Comparison of ENCODE assay signal across 8 mouse cellular contexts in genomic region chr4:132464255-132464613, GRCm38 (mm10). TPM values are rescaled to one million over a fixed set of nuclear protein-coding genes. Genes with fewer than 3 reads are reported as not detected.
DNase-seq lines count a peak whose midpoint lies in the region; ATAC-seq and TF ChIP-seq lines count a peak whose summit lies in the region.

No protein-coding gene starts in this region.

- peak overlapping the region; percentile 65 for H3K4me3 ChIP-seq in heart, postnatal 0 days (ENCODE audit: low read depth, low read length)
- H3K4me3 ChIP-seq in hindbrain, embryonic 10.5 days: peak overlapping the region; percentile 93
- H3K4me3 ChIP-seq in midbrain, embryonic 12.5 days: peak overlapping the region; percentile 90

- peaks cover 12% of the 10 kb centered on the region for H3K36me3 ChIP-seq in heart, postnatal 0 days (replicated peaks; ENCODE audit: control insufficient read depth, insufficient read depth, low read length)
- H3K36me3 ChIP-seq in hindbrain, embryonic 10.5 days: peaks cover 29% of the 10 kb centered on the region
- H3K36me3 ChIP-seq in midbrain, embryonic 12.5 days: peaks cover 22% of the 10 kb centered on the region

- no peaks in the 10 kb centered on the region for H3K9me3 ChIP-seq in heart, postnatal 0 days (replicated peaks; ENCODE audit: control insufficient read depth, low read length)
- no peaks in the 10 kb centered on the region for H3K9me3 ChIP-seq in hindbrain, embryonic 10.5 days
- no peaks in the 10 kb centered on the region for H3K9me3 ChIP-seq in midbrain, embryonic 12.5 days

- H3K4me2 ChIP-seq in heart, postnatal 0 days (ENCODE audit: low read depth, low read length): peak overlapping the region; percentile 86
- H3K4me2 ChIP-seq in midbrain, embryonic 12.5 days (replicated peaks): peak overlapping the region; percentile 74

- H3K27ac ChIP-seq in heart, postnatal 0 days (ENCODE audit: low read depth): no peak overlapping the region; the same call in 1 of the 2 replicates
- peak overlapping the region; percentile 88; the same call in 1 of the 2 replicates for H3K27ac ChIP-seq in hindbrain, embryonic 10.5 days
- H3K27ac ChIP-seq in midbrain, embryonic 12.5 days (replicated peaks): no peak overlapping the region

- no peak; the same call in 1 of the 2 replicates for ATAC-seq in heart, postnatal 0 days (ENCODE audit: insufficient read depth, low read depth)
- ATAC-seq in midbrain, embryonic 12.5 days (ENCODE audit: low FRiP score, low read depth): peak; percentile 47; the same call in 1 of the 2 replicates

- TF ChIP-seq CTCF in heart, postnatal 0 days (IDR thresholded peaks at IDR 0.05; ENCODE audit: low read depth): no peak

- H3K4me1 ChIP-seq in heart, postnatal 0 days (ENCODE audit: control insufficient read depth, insufficient read depth): peaks cover 6% of the 10 kb centered on the region; the same call in 1 of the 2 replicates
- peaks cover 17% of the 10 kb centered on the region for H3K4me1 ChIP-seq in hindbrain, embryonic 10.5 days (replicated peaks)
- peaks cover 17% of the 10 kb centered on the region for H3K4me1 ChIP-seq in midbrain, embryonic 12.5 days

- no peak for TF ChIP-seq EP300 in heart, postnatal 0 days (IDR thresholded peaks at IDR 0.05; ENCODE audit: low read depth)

- WGBS in heart, postnatal 0 days: 2% methylated on average over 5 of the region's 5 CpGs
- WGBS in hindbrain, embryonic 10.5 days: 4% methylated on average over 5 of the region's 5 CpGs
- WGBS in midbrain, embryonic 12.5 days: 4% methylated on average over 5 of the region's 5 CpGs

- peak overlapping the region; percentile 73 for H3K9ac ChIP-seq in heart, postnatal 0 days (replicated peaks; ENCODE audit: low read depth, low read length)
- no peak overlapping the region; the same call in 1 of the 2 replicates for H3K9ac ChIP-seq in midbrain, embryonic 12.5 days (replicated peaks)

- H3K27me3 ChIP-seq in heart, postnatal 0 days (ENCODE audit: control insufficient read depth, insufficient read depth, low read length): no peaks in the 10 kb centered on the region
- H3K27me3 ChIP-seq in hindbrain, embryonic 10.5 days (ENCODE audit: insufficient read depth, poor library complexity, severe bottlenecking): no peaks in the 10 kb centered on the region
- no peaks in the 10 kb centered on the region for H3K27me3 ChIP-seq in midbrain, embryonic 12.5 days

- no peak for DNase-seq in heart, postnatal 0 days (ENCODE audit: low spot score)
- DNase-seq in heart, adult 8-10 months (ENCODE audit: low spot score): no peak
- peak; percentile 19 for DNase-seq in MEL-GATA-1-ER (ENCODE audit: extremely low read depth, low read depth)
- no peak for DNase-seq in hindbrain, embryonic 10.5 days (ENCODE audit: low spot score)
- DNase-seq in embryo, embryonic 9.5 days (ENCODE audit: extremely low spot score): no peak
- no peak for DNase-seq in adrenal gland, postnatal 10 days
- no peak for DNase-seq in adrenal gland, adult 2 months

RNA-seq across cellular contexts. Expression of gene Med18, which starts 0.5 kb away (rescaled TPM):
- 6.6 TPM in 2 replicates for total RNA-seq in heart, postnatal 0 days (2014; rRNA removed; ENCODE audit: low replicate concordance)
- 10.2 TPM in 2 replicates for polyA plus RNA-seq in heart, postnatal 0 days (2015; fragmentation: Nextera tagmentation; extraction: Ambion mirVana)
- total RNA-seq in heart, adult 8-10 months (2022): 1 to 10 TPM; 2.5 to 4.7 (median 4.1) TPM
- polyA plus RNA-seq in hindbrain, embryonic 10.5 days (2016; fragmentation: Nextera tagmentation; extraction: Ambion mirVana): 29.0 and 33.3 TPM in 2 replicates
- 22.2 and 27.3 TPM in 2 replicates for polyA plus RNA-seq in midbrain, embryonic 12.5 days (2016; fragmentation: Nextera tagmentation; extraction: Ambion mirVana)
- total RNA-seq in adrenal gland, postnatal 10 days (2021): 10 to 100 TPM in 1 of 2 experiments, 1 to 10 TPM in 1; 8.2 to 10.6 TPM
- 1 to 10 TPM; 7.1 to 7.9 TPM for total RNA-seq in adrenal gland, adult 2 months (2021)
- 1.5 and 2.2 TPM in 2 replicates for polyA plus RNA-seq in adrenal gland, adult 2 months (2012; rRNA removed)

RNA-seq across cellular contexts. Expression of gene Phactr4, which starts 41.9 kb away (rescaled TPM):
- total RNA-seq in heart, postnatal 0 days (2014; rRNA removed; ENCODE audit: low replicate concordance): 4.4 and 9.5 TPM in 2 replicates
- polyA plus RNA-seq in heart, postnatal 0 days (2015; fragmentation: Nextera tagmentation; extraction: Ambion mirVana): 9.3 and 10.0 TPM in 2 replicates
- total RNA-seq in heart, adult 8-10 months (2022): 10 to 100 TPM; 20.7 to 23.9 (median 23.1) TPM
- 24.2 and 25.5 TPM in 2 replicates for polyA plus RNA-seq in hindbrain, embryonic 10.5 days (2016; fragmentation: Nextera tagmentation; extraction: Ambion mirVana)
- 19.7 and 20.7 TPM in 2 replicates for polyA plus RNA-seq in midbrain, embryonic 12.5 days (2016; fragmentation: Nextera tagmentation; extraction: Ambion mirVana)
- 10 to 100 TPM; 31.9 to 39.0 TPM for total RNA-seq in adrenal gland, postnatal 10 days (2021)
- 10 to 100 TPM; 47.0 to 79.3 TPM for total RNA-seq in adrenal gland, adult 2 months (2021)
- polyA plus RNA-seq in adrenal gland, adult 2 months (2012; rRNA removed): 8.9 and 12.5 TPM in 2 replicates

RNA-seq across cellular contexts. Expression of gene Sesn2, which starts 46.1 kb away (rescaled TPM):
- total RNA-seq in heart, postnatal 0 days (2014; rRNA removed; ENCODE audit: low replicate concordance): 6.2 and 8.9 TPM in 2 replicates
- 5.0 and 5.2 TPM in 2 replicates for polyA plus RNA-seq in heart, postnatal 0 days (2015; fragmentation: Nextera tagmentation; extraction: Ambion mirVana)
- total RNA-seq in heart, adult 8-10 months (2022): 1 to 10 TPM; 2.6 to 3.6 (median 3.0) TPM
- polyA plus RNA-seq in hindbrain, embryonic 10.5 days (2016; fragmentation: Nextera tagmentation; extraction: Ambion mirVana): 12.9 and 13.0 TPM in 2 replicates
- 11.7 TPM in 2 replicates for polyA plus RNA-seq in midbrain, embryonic 12.5 days (2016; fragmentation: Nextera tagmentation; extraction: Ambion mirVana)
- 10 to 100 TPM; 11.6 to 26.0 TPM for total RNA-seq in adrenal gland, postnatal 10 days (2021)
- 10 to 100 TPM; 15.6 to 32.1 TPM for total RNA-seq in adrenal gland, adult 2 months (2021)
- polyA plus RNA-seq in adrenal gland, adult 2 months (2012; rRNA removed): 16.3 and 20.1 TPM in 2 replicates
